ENCODE assay signal across 8 mouse cellular contexts in the genomic region with DNA sequence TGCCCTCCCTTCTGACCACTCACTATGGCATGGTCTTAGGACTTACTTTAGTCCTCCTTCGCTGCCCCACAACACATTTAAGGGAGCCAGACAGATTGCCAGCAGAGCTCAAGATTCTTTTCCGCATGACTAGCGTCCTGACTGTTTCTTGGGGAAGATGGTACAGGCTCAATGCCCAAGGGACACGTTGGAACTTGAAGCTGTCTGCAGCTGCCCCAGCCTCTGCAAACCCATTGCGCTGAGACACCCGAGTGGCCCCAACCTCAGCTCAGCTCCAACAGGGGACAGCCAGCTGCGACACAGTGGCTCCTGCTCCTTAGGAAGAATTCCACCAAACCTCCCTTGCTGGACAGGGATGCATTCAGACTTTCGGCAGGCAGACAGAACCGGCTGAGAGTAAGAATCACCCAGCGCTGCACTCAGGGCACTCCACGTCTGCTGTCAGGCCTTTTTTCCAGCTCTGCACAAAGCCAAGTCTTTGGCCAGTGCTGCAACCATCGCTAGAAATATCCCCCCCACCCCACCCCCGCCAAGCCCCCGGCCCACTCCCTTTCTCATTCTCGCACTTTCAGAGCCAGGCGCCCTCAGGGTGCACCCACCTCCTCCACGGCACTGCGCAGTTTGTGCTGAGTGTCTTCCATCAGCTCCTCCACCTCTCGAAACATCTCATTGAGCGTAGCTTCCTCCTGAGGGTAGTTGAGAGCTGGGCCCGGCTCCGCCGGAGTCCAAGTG. TPM values are rescaled to one million over a fixed set of nuclear protein-coding genes. Genes with fewer than 3 reads are reported as not detected.
DNase-seq lines count a peak whose midpoint lies in the region; ATAC-seq and TF ChIP-seq lines count a peak whose summit lies in the region.

No protein-coding gene starts in this region.

- no peaks in the 10 kb centered on the region for H3K9me3 ChIP-seq in heart, embryonic 10.5 days
- H3K9me3 ChIP-seq in ES-E14 (ENCODE audit: control insufficient read depth, insufficient read depth, low read depth, low read length) = no peaks in the 10 kb centered on the region
- H3K9me3 ChIP-seq in hindbrain, embryonic 11.5 days (ENCODE audit: control insufficient read depth, low read length) = no peaks in the 10 kb centered on the region
- no peaks in the 10 kb centered on the region for H3K9me3 ChIP-seq in limb, embryonic 15.5 days
- no peaks in the 10 kb centered on the region for H3K9me3 ChIP-seq in stomach, embryonic 16.5 days (replicated peaks; ENCODE audit: control insufficient read depth, low read length)

- peak overlapping the region; percentile 29; the same call in 1 of the 2 replicates for H3K9ac ChIP-seq in ES-E14 (ENCODE audit: insufficient read depth, low read depth, low read length, poor library complexity, severe bottlenecking)
- peak overlapping the region; percentile 53 for H3K9ac ChIP-seq in hindbrain, embryonic 11.5 days (ENCODE audit: low read depth, low read length)
- H3K9ac ChIP-seq in limb, embryonic 15.5 days = peak overlapping the region; percentile 35
- peak overlapping the region; percentile 72 for H3K9ac ChIP-seq in stomach, embryonic 16.5 days (ENCODE audit: low read length)

- H3K4me1 ChIP-seq in heart, embryonic 10.5 days = peaks cover 66% of the 10 kb centered on the region
- H3K4me1 ChIP-seq in ES-E14 (ENCODE audit: control insufficient read depth in 2 of 2, insufficient read depth in 2 of 2, low read length in 2 of 2, poor library complexity in 1 of 2) = peaks cover 0 to 10% of the 10 kb centered on the region in 2 experiments; a peak in 2 of 4 replicates
- no peaks in the 10 kb centered on the region; the same call in none of the 2 replicates for H3K4me1 ChIP-seq in hindbrain, embryonic 11.5 days (replicated peaks; ENCODE audit: control insufficient read depth, insufficient read depth, low read length)
- H3K4me1 ChIP-seq in limb, embryonic 15.5 days = peaks cover 60% of the 10 kb centered on the region
- peaks cover 30% of the 10 kb centered on the region for H3K4me1 ChIP-seq in stomach, embryonic 16.5 days (ENCODE audit: control insufficient read depth, insufficient read depth, low read length)

- H3K27ac ChIP-seq in heart, embryonic 10.5 days = peak overlapping the region; percentile 90
- H3K27ac ChIP-seq in ES-E14 (ENCODE audit: insufficient read depth, low read depth, low read length, poor library complexity, severe bottlenecking) = no peak overlapping the region
- no peak overlapping the region for H3K27ac ChIP-seq in hindbrain, embryonic 11.5 days (ENCODE audit: low read depth, low read length)
- peak overlapping the region; percentile 68 for H3K27ac ChIP-seq in limb, embryonic 15.5 days
- H3K27ac ChIP-seq in stomach, embryonic 16.5 days (ENCODE audit: low read length) = peak overlapping the region; percentile 77

- peak; percentile 60 for ATAC-seq in hindbrain, embryonic 11.5 days (ENCODE audit: low FRiP score)
- no peak for ATAC-seq in limb, embryonic 15.5 days (ENCODE audit: insufficient number of reproducible peaks, low FRiP score, low TSS enrichment, low read depth)
- peak; percentile 34 for ATAC-seq in stomach, embryonic 16.5 days (ENCODE audit: insufficient read depth, low FRiP score)

- WGBS in heart, embryonic 10.5 days = 11% methylated on average over 23 of the region's 23 CpGs
- 7% methylated on average over 23 of the region's 23 CpGs for WGBS in hindbrain, embryonic 11.5 days
- 11% methylated on average over 23 of the region's 23 CpGs for WGBS in limb, embryonic 15.5 days
- 14% methylated on average over 23 of the region's 23 CpGs for WGBS in stomach, embryonic 16.5 days

- in situ Hi-C loops in ES-E14 (cut with MboI; ENCODE audit: low sequenced_read_pairs in 2 of 2, unreplicated experiment in 2 of 2) = no loop called here

- H3K4me2 ChIP-seq in hindbrain, embryonic 11.5 days (replicated peaks; ENCODE audit: low read depth, low read length) = peak overlapping the region; percentile 72
- H3K4me2 ChIP-seq in limb, embryonic 15.5 days = peak overlapping the region; percentile 59
- H3K4me2 ChIP-seq in stomach, embryonic 16.5 days (ENCODE audit: low read depth, low read length) = peak overlapping the region; percentile 62

- no peaks in the 10 kb centered on the region; the same call in 1 of the 2 replicates for H3K36me3 ChIP-seq in heart, embryonic 10.5 days
- H3K36me3 ChIP-seq in ES-E14 (ENCODE audit: control insufficient read depth, insufficient read depth, low read length, poor library complexity, severe bottlenecking) = no peaks in the 10 kb centered on the region
- H3K36me3 ChIP-seq in hindbrain, embryonic 11.5 days (ENCODE audit: control insufficient read depth, insufficient read depth, low read length) = no peaks in the 10 kb centered on the region
- no peaks in the 10 kb centered on the region for H3K36me3 ChIP-seq in limb, embryonic 15.5 days
- no peaks in the 10 kb centered on the region for H3K36me3 ChIP-seq in stomach, embryonic 16.5 days (ENCODE audit: control insufficient read depth, insufficient read depth, low read length)

- DNase-seq in heart, embryonic 10.5 days (ENCODE audit: low spot score) = no peak
- no peak for DNase-seq in heart, postnatal 4 days
- no peak for DNase-seq in ES-E14 (ENCODE audit: low read depth, low spot score)
- DNase-seq in hindbrain, embryonic 11.5 days (ENCODE audit: low spot score) = peak; percentile 37
- DNase-seq in urinary bladder, postnatal 36 days (ENCODE audit: low spot score in 2 of 2) = no peak
- no peak for DNase-seq in adrenal gland, postnatal 14 days

- H3K4me3 ChIP-seq in heart, embryonic 10.5 days = peak overlapping the region; percentile 81
- peak overlapping the region; percentile 60 to 76 for H3K4me3 ChIP-seq in ES-E14 (ENCODE audit: insufficient read depth in 1 of 2, low read depth in 1 of 2, low read length in 2 of 2, poor library complexity in 1 of 2, severe bottlenecking in 1 of 2)
- peak overlapping the region; percentile 40 for H3K4me3 ChIP-seq in hindbrain, embryonic 11.5 days (ENCODE audit: low read depth, low read length)
- H3K4me3 ChIP-seq in limb, embryonic 15.5 days = peak overlapping the region; percentile 57
- H3K4me3 ChIP-seq in stomach, embryonic 16.5 days (replicated peaks; ENCODE audit: low read length) = peak overlapping the region; percentile 59

- H3K27me3 ChIP-seq in heart, embryonic 10.5 days (ENCODE audit: insufficient read depth, poor library complexity, severe bottlenecking) = peaks cover 17% of the 10 kb centered on the region; the same call in 1 of the 2 replicates
- peaks cover 6% of the 10 kb centered on the region for H3K27me3 ChIP-seq in hindbrain, embryonic 11.5 days (ENCODE audit: control insufficient read depth, insufficient read depth, low read length)
- H3K27me3 ChIP-seq in limb, embryonic 15.5 days = 0 out of 2 replicates have a peak, but pooled peaks cover 5% of the 10 kb centered on the region
- H3K27me3 ChIP-seq in stomach, embryonic 16.5 days (ENCODE audit: control insufficient read depth, insufficient read depth, low read length) = no peaks in the 10 kb centered on the region

TF ChIP-seq in ES-E14, 5 proteins besides CTCF, POLR2A, EP300 and RAD21:
- TF ChIP-seq ZNF384 (IDR thresholded peaks at IDR 0.05; ENCODE audit: low read depth, low read length) (no peak), ZC3H11A (IDR thresholded peaks at IDR 0.05; ENCODE audit: borderline replicate concordance, low read depth, low read length) (no peak), MAFK (IDR thresholded peaks at IDR 0.05; ENCODE audit: insufficient read depth, low read depth, low read length) (no peak), HCFC1 (IDR thresholded peaks at IDR 0.05; ENCODE audit: borderline replicate concordance, insufficient read depth, low read length) (no peak), CHD2 (IDR thresholded peaks at IDR 0.05; ENCODE audit: low read depth, low read length) (no peak)
TF ChIP-seq in ES-E14: peak in this region for 0.

RNA-seq across cellular contexts. Expression of a gene that starts 1.1 kb away (rescaled TPM):
- 59.8 and 101 TPM in 2 replicates for polyA plus RNA-seq in heart, embryonic 10.5 days (2016; fragmentation: Nextera tagmentation; extraction: Ambion mirVana)
- total RNA-seq in heart, postnatal 4 days (2021) = 10 to 100 TPM; 82.6 to 87.6 TPM
- total RNA-seq in ES-E14 (2012; rRNA removed) = 7.9 and 8.6 TPM in 2 replicates
- polyA plus RNA-seq in hindbrain, embryonic 11.5 days (2014; fragmentation: Nextera tagmentation; extraction: Ambion mirVana) = 10.6 and 12.2 TPM in 2 replicates
- polyA plus RNA-seq in limb, embryonic 15.5 days (2015; fragmentation: Nextera tagmentation; extraction: Ambion mirVana) = 99.3 and 106 TPM in 2 replicates
- 45.4 and 53.6 TPM in 2 replicates for polyA plus RNA-seq in stomach, embryonic 16.5 days (2015; fragmentation: Nextera tagmentation; extraction: Ambion mirVana)
- total RNA-seq in adrenal gland, postnatal 14 days (2021) = 10.3 and 13.7 TPM in 2 replicates

Comparison
In these comparisons a context has a peak if more than half of its experiments do, and no peak if none do; other contexts are left out.
1. H3K27ac ChIP-seq: peak in heart, embryonic 10.5 days (single experiment), limb, embryonic 15.5 days (single experiment) and stomach, embryonic 16.5 days (single experiment); none in ES-E14 (single experiment) and hindbrain, embryonic 11.5 days (single experiment).
2. Peak in every context shown above with its lines, with median percentiles within 50 percentile points of each other: H3K4me3 ChIP-seq, H3K9ac ChIP-seq and H3K4me2 ChIP-seq.